Mouse (Mus musculus) C2C12 (cell line): Measurements from ENCODE around the gene Ankdd1b.

ENCODE experiments used
- CTCF ChIP-seq: IDR thresholded peaks from one replicate; pipeline ENCODE4 v1.5.1; 2011; ENCODE audit not compliant: control insufficient read depth, insufficient read depth, insufficient read length
- FOSL1 ChIP-seq: IDR thresholded peaks from one replicate; pipeline ENCODE4 v1.8.0; 2011; ENCODE audit warnings: mild to moderate bottlenecking, low read length; ENCODE audit not compliant: poor library complexity, insufficient read depth, severe bottlenecking
- MAX ChIP-seq: IDR thresholded peaks from one replicate; pipeline ENCODE4 v1.6.1; 2011; ENCODE audit warnings: mild to moderate bottlenecking, control low read depth
- MYOG ChIP-seq: IDR thresholded peaks from one replicate; pipeline ENCODE4 v1.6.1; 2011; ENCODE audit not compliant: control insufficient read depth, insufficient read length; ENCODE audit errors: extremely low read depth
- USF1 ChIP-seq: IDR thresholded peaks from one replicate; pipeline ENCODE4 v1.6.1; 2011; ENCODE audit warnings: low read depth, mild to moderate bottlenecking, control low read depth, moderate library complexity

DNA sequence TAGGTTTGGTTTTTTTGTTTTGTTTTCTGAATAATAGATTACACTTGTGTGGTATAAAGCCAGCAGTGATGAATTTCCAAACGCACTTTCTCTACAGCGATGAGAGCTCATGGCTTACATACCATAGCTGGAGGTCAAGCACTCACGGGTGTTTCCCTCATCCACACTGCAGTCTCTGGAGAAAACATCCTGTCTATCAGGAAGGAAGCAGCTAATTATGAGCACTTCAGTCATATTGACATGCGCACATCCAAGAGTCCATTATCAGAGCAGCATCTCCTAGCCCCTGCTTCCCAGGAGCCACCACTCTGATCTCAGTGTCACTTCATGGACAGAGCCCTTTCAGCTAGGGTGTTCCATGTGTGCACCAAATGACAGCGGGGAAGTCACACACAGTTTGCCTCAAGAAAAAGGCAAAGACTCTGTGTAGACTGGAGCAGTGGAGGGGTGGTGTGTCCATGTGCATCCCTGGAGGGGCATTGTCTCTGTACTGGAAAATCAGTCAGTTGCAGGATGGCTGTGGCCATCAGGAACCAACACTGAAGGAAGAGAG is 53.7 kb downstream of the Ankdd1b start:
- TF ChIP-seq CTCF (no peak), MAX (no peak), USF1 (no peak), FOSL1 (no peak), MYOG (no peak)
